Comparison of ENCODE assay signal across 8 mouse cellular contexts in the genomic region with DNA sequence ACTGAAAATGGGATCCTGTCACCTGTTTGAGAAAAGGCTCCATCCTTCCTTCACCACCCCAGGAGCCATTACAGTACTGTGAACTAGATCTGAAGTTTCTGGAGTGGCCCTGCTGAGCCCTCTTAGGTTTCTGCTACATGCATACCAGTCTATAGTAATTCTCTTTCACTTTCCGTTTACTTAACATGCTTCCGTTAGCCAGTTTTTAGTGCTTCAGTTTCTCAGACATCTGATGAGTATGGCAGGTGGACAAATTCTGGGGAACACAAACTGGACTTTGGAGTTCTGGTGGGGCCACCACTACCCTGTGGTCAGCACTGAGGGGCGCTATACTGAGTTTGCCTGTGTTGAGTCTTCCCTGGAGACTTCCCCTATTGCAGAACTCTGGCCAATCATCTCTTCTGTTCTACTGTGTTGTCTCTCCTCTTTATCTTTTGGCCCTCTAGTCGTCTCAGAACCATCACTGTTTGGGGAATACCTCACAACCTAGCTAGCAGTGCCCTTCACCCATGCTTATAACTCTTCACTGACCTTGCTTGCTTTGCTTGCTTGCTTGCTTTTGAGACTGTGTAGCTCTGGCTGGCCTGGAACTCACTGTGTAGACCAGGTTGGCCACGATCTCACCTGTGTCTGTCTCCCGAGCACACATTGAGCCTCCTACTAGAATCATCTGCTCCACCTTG. TPM values are rescaled to one million over a fixed set of nuclear protein-coding genes. Genes with fewer than 3 reads are reported as not detected.
DNase-seq lines count a peak whose midpoint lies in the region; ATAC-seq and TF ChIP-seq lines count a peak whose summit lies in the region.

No protein-coding gene starts in this region.

- H3K4me2 ChIP-seq in midbrain, embryonic 13.5 days (replicated peaks) = peak overlapping the region; percentile 93

- peak overlapping the region; percentile 97 for H3K4me3 ChIP-seq in spleen, adult 2 months (ENCODE audit: extremely low read depth, insufficient read depth, insufficient read length)
- H3K4me3 ChIP-seq in cortical plate, adult 2 months (ENCODE audit: insufficient read depth, low read length) = peak overlapping the region; percentile 70
- peak overlapping the region; percentile 87 for H3K4me3 ChIP-seq in midbrain, embryonic 13.5 days (replicated peaks)

- no peak for TF ChIP-seq CTCF in spleen, adult 2 months (IDR thresholded peaks at IDR 0.05; ENCODE audit: extremely low read depth, insufficient read depth, insufficient read length, insufficient replicate concordance)
- TF ChIP-seq CTCF in cortical plate, adult 2 months (IDR thresholded peaks at IDR 0.05; ENCODE audit: extremely low read depth, insufficient read depth, low read length) = no peak

- H3K27ac ChIP-seq in spleen, adult 2 months (ENCODE audit: insufficient read depth, low read length) = peak overlapping the region; percentile 99
- H3K27ac ChIP-seq in cortical plate, adult 2 months (ENCODE audit: insufficient read depth, low read length) = no peak overlapping the region
- H3K27ac ChIP-seq in midbrain, embryonic 13.5 days = peak overlapping the region; percentile 91; the same call in 1 of the 2 replicates

- H3K4me1 ChIP-seq in spleen, adult 2 months (ENCODE audit: control insufficient read depth, insufficient read depth, insufficient read length) = peaks cover 14% of the 10 kb centered on the region; the same call in 1 of the 2 replicates
- peaks cover 4% of the 10 kb centered on the region for H3K4me1 ChIP-seq in cortical plate, adult 2 months (ENCODE audit: control insufficient read depth, insufficient read depth, low read length)
- peaks cover 30% of the 10 kb centered on the region for H3K4me1 ChIP-seq in midbrain, embryonic 13.5 days (replicated peaks)

- no peaks in the 10 kb centered on the region for H3K9me3 ChIP-seq in midbrain, embryonic 13.5 days

- no peaks in the 10 kb centered on the region for H3K27me3 ChIP-seq in spleen, adult 2 months (ENCODE audit: control insufficient read depth, insufficient read depth, low read length)
- H3K27me3 ChIP-seq in midbrain, embryonic 13.5 days = no peaks in the 10 kb centered on the region

- peak in 1 of 2 experiments; percentile 25 for DNase-seq in spleen, adult 2 months (ENCODE audit: low read depth in 1 of 2, low spot score in 2 of 2)
- DNase-seq in spleen, postnatal 14 days (ENCODE audit: low spot score in 2 of 2) = no peak
- DNase-seq in induced T-regulatory cell, adult 2 months (ENCODE audit: low read depth) = peak; percentile 80
- DNase-seq in cerebellum, postnatal 10 days = no peak
- no peak for DNase-seq in ovary, postnatal 10 days (ENCODE audit: low spot score)
- no peak for DNase-seq in right cerebral cortex, adult 18-20 months

- 24% methylated on average over 6 of the region's 6 CpGs for WGBS in spleen, adult 2 months
- WGBS in midbrain, embryonic 13.5 days = 80% methylated on average over 6 of the region's 6 CpGs

- no peak for ATAC-seq in midbrain, embryonic 13.5 days

- TF ChIP-seq POLR2A in spleen, adult 2 months (IDR thresholded peaks at IDR 0.05; ENCODE audit: low read depth, low read length) = no peak
- no peak for TF ChIP-seq POLR2A in cortical plate, adult 2 months (IDR thresholded peaks at IDR 0.05; ENCODE audit: extremely low read depth, insufficient read depth, low read length)

- peaks cover 16% of the 10 kb centered on the region for H3K36me3 ChIP-seq in spleen, adult 2 months (ENCODE audit: control insufficient read depth, insufficient read depth, low read length)
- peaks cover 30% of the 10 kb centered on the region for H3K36me3 ChIP-seq in midbrain, embryonic 13.5 days

- peak overlapping the region; percentile 93 for H3K9ac ChIP-seq in midbrain, embryonic 13.5 days (replicated peaks)

RNA-seq across cellular contexts. Expression of a gene that starts 0.9 kb away (rescaled TPM):
- polyA plus RNA-seq in spleen, adult 2 months (2012; rRNA removed) = 104 and 130 TPM in 2 replicates
- polyA plus RNA-seq in cortical plate, adult 2 months (2012; rRNA removed) = 78.1 and 82.8 TPM in 2 replicates
- 151 and 155 TPM in 2 replicates for polyA plus RNA-seq in midbrain, embryonic 13.5 days (2015; fragmentation: Nextera tagmentation; extraction: Ambion mirVana)

RNA-seq across cellular contexts. Expression of a gene that starts 14.3 kb away (rescaled TPM):
- 0.85 and 1.5 TPM in 2 replicates for polyA plus RNA-seq in spleen, adult 2 months (2012; rRNA removed)
- 7.7 and 12.4 TPM in 2 replicates for polyA plus RNA-seq in cortical plate, adult 2 months (2012; rRNA removed)
- polyA plus RNA-seq in midbrain, embryonic 13.5 days (2015; fragmentation: Nextera tagmentation; extraction: Ambion mirVana) = 2.3 and 2.6 TPM in 2 replicates

RNA-seq across cellular contexts. Expression of a gene that starts 27.0 kb away (rescaled TPM):
- polyA plus RNA-seq in spleen, adult 2 months (2012; rRNA removed) = 11.8 and 12.0 TPM in 2 replicates
- polyA plus RNA-seq in cortical plate, adult 2 months (2012; rRNA removed) = 33.0 and 35.1 TPM in 2 replicates
- 24.9 and 26.5 TPM in 2 replicates for polyA plus RNA-seq in midbrain, embryonic 13.5 days (2015; fragmentation: Nextera tagmentation; extraction: Ambion mirVana)

RNA-seq across cellular contexts. Expression of a gene that starts 48.6 kb away (rescaled TPM):
- 62.5 and 87.7 TPM in 2 replicates for polyA plus RNA-seq in spleen, adult 2 months (2012; rRNA removed)
- polyA plus RNA-seq in cortical plate, adult 2 months (2012; rRNA removed) = 10.6 and 11.0 TPM in 2 replicates
- 6.5 and 8.2 TPM in 2 replicates for polyA plus RNA-seq in midbrain, embryonic 13.5 days (2015; fragmentation: Nextera tagmentation; extraction: Ambion mirVana)
